Mouse (Mus musculus): Measurements from ENCODE around the gene Ppp1r21.

- TF ChIP-seq CTCF (IDR thresholded peaks at IDR 0.05 in 2 of 3, conservative IDR thresholded peaks at IDR 0.05 in 1 of 3; ENCODE audit: control insufficient read depth in 1 of 3, insufficient read depth in 1 of 3, low read depth in 2 of 3, low read length in 3 of 3, poor library complexity in 1 of 3, severe bottlenecking in 1 of 3) (no peak), ZNF384 (IDR thresholded peaks at IDR 0.05; ENCODE audit: low read depth, low read length) (no peak), TBP (IDR thresholded peaks at IDR 0.05; ENCODE audit: low read depth, low read length) (no peak), TCF12 (IDR thresholded peaks at IDR 0.05; ENCODE audit: low read depth, low read length) (no peak), POLR2A (IDR thresholded peaks at IDR 0.05; ENCODE audit: control insufficient read depth in 1 of 2, insufficient read depth in 1 of 2, low read depth in 1 of 2, low read length in 2 of 2, poor library complexity in 1 of 2) (no peak), MEF2A (IDR thresholded peaks at IDR 0.05; ENCODE audit: extremely low read depth, insufficient replicate concordance, low read depth, low read length, poor library complexity, severe bottlenecking) (no peak), MAFK (IDR thresholded peaks at IDR 0.05; ENCODE audit: borderline replicate concordance, low read depth, low read length) (no peak), GATA1 (IDR thresholded peaks at IDR 0.05; ENCODE audit: low read depth, low read length) (no peak), ZC3H11A (IDR thresholded peaks at IDR 0.05; ENCODE audit: low read depth, low read length) (no peak), USF1 (IDR thresholded peaks at IDR 0.05; ENCODE audit: low read depth, low read length) (no peak), EP300 (IDR thresholded peaks at IDR 0.05; ENCODE audit: low read depth in 1 of 2, low read length in 2 of 2) (no peak)
Observed at GRCm38 (mm10) chr17:88545217-88545784, 15.4 kb downstream of the Ppp1r21 start.

Data from MEL (cell line).